Mouse (Mus musculus): Measurements from ENCODE around the gene Cdkn2d.

GRCm38 (mm10) chr9:21336491-21336890 is 45.3 kb upstream of the Cdkn2d start:
- TF ChIP-seq POLR2A (IDR thresholded peaks at IDR 0.05; ENCODE audit: control insufficient read depth, extremely low read depth, insufficient read depth, low read length, poor library complexity) (no peak), CTCF (IDR thresholded peaks at IDR 0.05; ENCODE audit: borderline replicate concordance, control insufficient read depth, extremely low read depth, insufficient read depth, low read length, poor library complexity) (no peak)

Measured in thymus, adult 2 months (tissue).